Mouse (Mus musculus): ENCODE results near the gene Tra2a. TPM values are rescaled to one million over a fixed set of nuclear protein-coding genes. Genes with fewer than 3 reads are reported as not detected.
"Not testable (repeated sequence)": the region's sequence is repeated elsewhere in the genome, so short reads cannot be mapped to it uniquely, and the experiment has no call there.

The Tra2a gene
- polyA plus RNA-seq, 1 experiment from 2014 or later: 35.4 TPM

DNA sequence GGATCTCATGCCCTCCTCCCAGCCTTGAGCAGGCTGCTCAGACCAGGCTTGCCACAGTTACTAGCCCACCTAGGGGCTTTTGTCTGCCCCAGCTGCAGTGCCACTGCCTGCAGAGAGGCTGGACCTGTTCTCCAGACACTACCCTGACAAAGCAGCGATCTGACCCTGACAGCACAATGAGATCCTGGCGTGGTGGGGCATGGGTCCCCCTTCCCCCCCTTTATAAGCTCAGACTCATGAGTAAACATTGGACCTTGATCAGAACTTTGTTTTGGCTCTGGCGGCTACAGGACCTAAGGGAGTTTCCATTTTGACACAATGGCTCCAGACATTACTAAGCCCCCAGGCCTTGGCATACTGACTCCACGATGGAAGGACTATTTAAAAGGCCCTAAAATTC lies 10.1 kb upstream of the Tra2a start:
- DNase-seq (ENCODE audit: low spot score) (no peak), ATAC-seq (ENCODE audit: low FRiP score, low TSS enrichment) (peak; percentile 47; the same call in 1 of the 2 replicates)
- Histone ChIP-seq H3K36me3 (ENCODE audit: control insufficient read depth, insufficient read depth, low read length) (no peaks in the 10 kb centered on the region), H3K4me2 (replicated peaks; ENCODE audit: low read depth) (no peak overlapping the region), H3K27me3 (ENCODE audit: control insufficient read depth, insufficient read depth, low read length) (no peaks in the 10 kb centered on the region), H3K4me3 (ENCODE audit: low read depth, low read length) (no peak overlapping the region), H3K27ac (replicated peaks) (no peak overlapping the region), H3K9me3 (ENCODE audit: control insufficient read depth, low read length) (no peaks in the 10 kb centered on the region), H3K4me1 (replicated peaks; ENCODE audit: control insufficient read depth, insufficient read depth) (no peaks in the 10 kb centered on the region), H3K9ac (ENCODE audit: low read length) (no peak overlapping the region)
- no peak for TF ChIP-seq EP300 (optimal IDR thresholded peaks at IDR 0.05)
- no peak for TF ChIP-seq CTCF (IDR thresholded peaks at IDR 0.05; ENCODE audit: low read depth)
- WGBS: 37% methylated on average over 4 of the region's 4 CpGs

- DNase-seq (ENCODE audit: low spot score) (no peak), ATAC-seq (ENCODE audit: low FRiP score, low TSS enrichment) (no peak)
- no peaks in the 10 kb centered on the region for H3K9me3 ChIP-seq (ENCODE audit: control insufficient read depth, low read length)
- no peak overlapping the region for H3K27ac ChIP-seq (replicated peaks)
- H3K27me3 ChIP-seq (ENCODE audit: control insufficient read depth, insufficient read depth, low read length): no peaks in the 10 kb centered on the region
- H3K9ac ChIP-seq (ENCODE audit: low read length): no peak overlapping the region
- H3K4me3 ChIP-seq (ENCODE audit: low read depth, low read length): no peak overlapping the region
- no peak overlapping the region for H3K4me2 ChIP-seq (replicated peaks; ENCODE audit: low read depth)
- no peaks in the 10 kb centered on the region for H3K36me3 ChIP-seq (ENCODE audit: control insufficient read depth, insufficient read depth, low read length)
- TF ChIP-seq EP300 (optimal IDR thresholded peaks at IDR 0.05) (no peak), CTCF (IDR thresholded peaks at IDR 0.05; ENCODE audit: low read depth) (no peak)
- no peaks in the 10 kb centered on the region for H3K4me1 ChIP-seq (replicated peaks; ENCODE audit: control insufficient read depth, insufficient read depth)
- 89% methylated on average over 2 of the region's 2 CpGs for whole genome bisulfite sequencing
Measured at GRCm38 (mm10) chr6:49272863-49273262, 9.0 kb upstream of the Tra2a start.

DNA sequence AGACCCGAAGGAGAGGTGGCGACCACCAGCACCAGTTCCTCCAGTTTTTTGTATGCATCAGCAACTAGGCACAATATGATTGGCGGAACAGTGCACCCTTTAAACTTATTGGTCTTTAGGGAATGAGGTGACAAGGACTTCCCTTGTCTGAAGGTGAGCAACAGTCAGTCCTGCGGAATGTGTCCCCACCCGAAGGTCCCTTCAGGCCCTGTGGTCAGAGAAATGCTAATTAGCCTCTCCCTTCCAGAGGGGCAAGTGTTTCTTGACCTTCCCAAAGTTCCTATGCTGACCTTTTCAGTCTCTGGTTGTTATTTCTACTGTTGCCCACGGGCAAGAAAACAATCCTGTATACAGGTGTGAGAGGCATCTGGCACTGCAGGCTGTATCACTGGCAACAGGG lies 8.0 kb upstream of the Tra2a start:
- DNase-seq (ENCODE audit: low spot score): no peak
- 75% methylated on average over 6 of the region's 6 CpGs for WGBS

GRCm38 (mm10) chr6:49269923-49270322 lies 6.1 kb upstream of the Tra2a start:
- Histone ChIP-seq H3K9me3 (ENCODE audit: control insufficient read depth, low read length) (no peaks in the 10 kb centered on the region), H3K27me3 (ENCODE audit: control insufficient read depth, insufficient read depth, low read length) (no peaks in the 10 kb centered on the region), H3K9ac (ENCODE audit: low read length) (no peak overlapping the region), H3K27ac (replicated peaks) (no peak overlapping the region), H3K4me2 (replicated peaks; ENCODE audit: low read depth) (no peak overlapping the region), H3K4me1 (replicated peaks; ENCODE audit: control insufficient read depth, insufficient read depth) (no peaks in the 10 kb centered on the region), H3K4me3 (ENCODE audit: low read depth, low read length) (no peak overlapping the region), H3K36me3 (ENCODE audit: control insufficient read depth, insufficient read depth, low read length) (no peaks in the 10 kb centered on the region)
- DNase-seq (ENCODE audit: low spot score): no peak
- TF ChIP-seq EP300 (optimal IDR thresholded peaks at IDR 0.05): no peak
- TF ChIP-seq CTCF (IDR thresholded peaks at IDR 0.05; ENCODE audit: low read depth): no peak
- no peak for ATAC-seq (ENCODE audit: low FRiP score, low TSS enrichment)
- WGBS: 46% methylated on average over 11 of the region's 11 CpGs

More for the DNA sequence above, 8.0 kb upstream of the Tra2a start:
- H3K36me3 ChIP-seq (ENCODE audit: control insufficient read depth, insufficient read depth, low read length): no peaks in the 10 kb centered on the region
- no peak overlapping the region for H3K27ac ChIP-seq (replicated peaks)
- ATAC-seq (ENCODE audit: low FRiP score, low TSS enrichment): no peak
- H3K9me3 ChIP-seq (ENCODE audit: control insufficient read depth, low read length): no peaks in the 10 kb centered on the region
- no peaks in the 10 kb centered on the region for H3K27me3 ChIP-seq (ENCODE audit: control insufficient read depth, insufficient read depth, low read length)
- H3K4me1 ChIP-seq (replicated peaks; ENCODE audit: control insufficient read depth, insufficient read depth): no peaks in the 10 kb centered on the region
- H3K4me3 ChIP-seq (ENCODE audit: low read depth, low read length): no peak overlapping the region
- TF ChIP-seq EP300 (optimal IDR thresholded peaks at IDR 0.05): no peak
- no peak for TF ChIP-seq CTCF (IDR thresholded peaks at IDR 0.05; ENCODE audit: low read depth)
- no peak overlapping the region for H3K9ac ChIP-seq (ENCODE audit: low read length)
- H3K4me2 ChIP-seq (replicated peaks; ENCODE audit: low read depth): no peak overlapping the region

- no peak for TF ChIP-seq EP300 (optimal IDR thresholded peaks at IDR 0.05)
- peak; percentile 91 for TF ChIP-seq CTCF (IDR thresholded peaks at IDR 0.05; ENCODE audit: low read depth)
- DNase-seq (ENCODE audit: low spot score) (peak; percentile 83), ATAC-seq (ENCODE audit: low FRiP score, low TSS enrichment) (peak; percentile 73; the same call in 1 of the 2 replicates)
- Histone ChIP-seq H3K36me3 (ENCODE audit: control insufficient read depth, insufficient read depth, low read length) (no peaks in the 10 kb centered on the region), H3K9ac (ENCODE audit: low read length) (no peak overlapping the region), H3K9me3 (ENCODE audit: control insufficient read depth, low read length) (no peaks in the 10 kb centered on the region), H3K27me3 (ENCODE audit: control insufficient read depth, insufficient read depth, low read length) (no peaks in the 10 kb centered on the region), H3K4me3 (ENCODE audit: low read depth, low read length) (no peak overlapping the region), H3K4me2 (replicated peaks; ENCODE audit: low read depth) (no peak overlapping the region), H3K27ac (replicated peaks) (no peak overlapping the region), H3K4me1 (replicated peaks; ENCODE audit: control insufficient read depth, insufficient read depth) (no peaks in the 10 kb centered on the region)
- 17% methylated on average over 5 of the region's 5 CpGs for WGBS
Measured at GRCm38 (mm10) chr6:49269200-49269599, 5.4 kb upstream of the Tra2a start.

- Histone ChIP-seq H3K4me2 (replicated peaks; ENCODE audit: low read depth) (no peak overlapping the region), H3K4me3 (ENCODE audit: low read depth, low read length) (no peak overlapping the region), H3K4me1 (replicated peaks; ENCODE audit: control insufficient read depth, insufficient read depth) (no peaks in the 10 kb centered on the region), H3K27ac (replicated peaks) (no peak overlapping the region), H3K36me3 (ENCODE audit: control insufficient read depth, insufficient read depth, low read length) (no peaks in the 10 kb centered on the region), H3K27me3 (ENCODE audit: control insufficient read depth, insufficient read depth, low read length) (no peaks in the 10 kb centered on the region), H3K9me3 (ENCODE audit: control insufficient read depth, low read length) (no peaks in the 10 kb centered on the region), H3K9ac (ENCODE audit: low read length) (no peak overlapping the region)
- TF ChIP-seq CTCF (IDR thresholded peaks at IDR 0.05; ENCODE audit: low read depth) (no peak), EP300 (optimal IDR thresholded peaks at IDR 0.05) (no peak)
- ATAC-seq (ENCODE audit: low FRiP score, low TSS enrichment) (no peak), DNase-seq (ENCODE audit: low spot score) (no peak)
- 52% methylated on average over 4 of the region's 4 CpGs for WGBS
Measured at GRCm38 (mm10) chr6:49267686-49268085, 3.9 kb upstream of the Tra2a start.

DNA sequence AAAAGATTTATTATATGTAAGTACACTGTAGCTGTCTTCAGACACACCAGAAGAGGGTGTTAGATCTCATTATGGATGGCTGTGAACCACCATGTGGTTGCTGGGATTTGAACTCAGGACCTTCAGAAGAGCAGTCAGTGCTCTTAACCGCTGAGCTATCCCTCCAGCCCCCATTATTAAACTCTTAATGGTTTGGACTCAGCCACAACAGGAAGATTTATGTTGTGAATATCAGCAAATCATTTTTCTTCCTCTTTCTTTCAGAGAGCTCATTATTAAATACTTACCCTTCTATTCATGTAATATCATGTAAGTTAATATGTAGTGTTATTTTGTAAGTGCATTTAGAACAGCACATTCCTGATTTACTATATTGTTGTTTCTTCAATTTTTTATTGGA lies 1.4 kb upstream of the Tra2a start:
- H3K27ac ChIP-seq (replicated peaks); H3K9me3 ChIP-seq (ENCODE audit: control insufficient read depth, low read length); H3K27me3 ChIP-seq (ENCODE audit: control insufficient read depth, insufficient read depth, low read length); DNase-seq (ENCODE audit: low spot score); ATAC-seq (ENCODE audit: low FRiP score, low TSS enrichment); H3K4me1 ChIP-seq (replicated peaks; ENCODE audit: control insufficient read depth, insufficient read depth); H3K4me2 ChIP-seq (replicated peaks; ENCODE audit: low read depth); H3K4me3 ChIP-seq (ENCODE audit: low read depth, low read length); H3K9ac ChIP-seq (ENCODE audit: low read length); H3K36me3 ChIP-seq (ENCODE audit: control insufficient read depth, insufficient read depth, low read length): not testable (repeated sequence)
- WGBS: 95% methylated on average over 1 of the region's 1 CpGs

DNA sequence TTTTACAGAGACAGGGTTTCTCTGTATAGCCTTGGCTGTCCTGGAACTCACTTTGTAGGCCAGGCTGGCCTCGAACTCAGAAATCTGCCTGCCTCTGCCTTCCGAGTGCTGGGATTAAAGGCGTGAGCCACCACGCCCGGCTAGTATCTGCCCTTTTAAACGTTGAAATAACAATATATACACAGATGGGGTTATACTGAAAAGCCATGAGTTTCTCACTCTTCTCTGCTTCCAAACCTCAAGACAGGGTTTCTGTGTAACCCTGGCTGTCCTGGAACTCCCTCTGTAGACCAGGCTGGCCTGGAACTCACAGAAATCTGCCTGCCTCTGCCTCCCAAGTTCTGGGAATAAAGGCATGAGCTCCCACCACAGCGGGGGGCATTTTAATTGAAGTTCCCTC lies 613 bp upstream of the Tra2a start:
- not testable (repeated sequence) for DNase-seq (ENCODE audit: low spot score); H3K4me3 ChIP-seq (ENCODE audit: low read depth, low read length); H3K4me1 ChIP-seq (replicated peaks; ENCODE audit: control insufficient read depth, insufficient read depth); H3K9me3 ChIP-seq (ENCODE audit: control insufficient read depth, low read length); H3K4me2 ChIP-seq (replicated peaks; ENCODE audit: low read depth); H3K36me3 ChIP-seq (ENCODE audit: control insufficient read depth, insufficient read depth, low read length); ATAC-seq (ENCODE audit: low FRiP score, low TSS enrichment); H3K27me3 ChIP-seq (ENCODE audit: control insufficient read depth, insufficient read depth, low read length); H3K27ac ChIP-seq (replicated peaks); H3K9ac ChIP-seq (ENCODE audit: low read length)
- 87% methylated on average over 7 of the region's 7 CpGs for WGBS

Data from stomach, postnatal 0 days (tissue).